Mouse (Mus musculus) G1E (cell line): Measurements from ENCODE around the gene Gm11096.

Experiments
- CTCF ChIP-seq: IDR thresholded peaks from 2 replicates; pipeline ENCODE4 v1.5.1; 2012; ENCODE audit warnings: low read depth, low read length, inconsistent platforms, mixed read lengths
- GATA1 ChIP-seq: IDR thresholded peaks from 2 replicates; pipeline ENCODE4 v1.6.1; 2012; ENCODE audit warnings: borderline replicate concordance, low read length, inconsistent platforms, mixed read lengths
- GATA2 ChIP-seq: IDR thresholded peaks from 2 replicates; pipeline ENCODE4 v1.6.1; 2012; ENCODE audit warnings: low read depth, low read length, inconsistent platforms, borderline replicate concordance

- TF ChIP-seq CTCF (no peak), GATA1 (no peak), GATA2 (no peak)
Measured at GRCm38 (mm10) chr17:81480351-81481161, 39.0 kb downstream of the Gm11096 start.
